Mouse (Mus musculus) heart, postnatal 0 days (tissue): ENCODE results near the gene Mcl1. TPM values are rescaled to one million over a fixed set of nuclear protein-coding genes. Genes with fewer than 3 reads are reported as not detected.
"Not testable (repeated sequence)": the region's sequence is repeated elsewhere in the genome, so short reads cannot be mapped to it uniquely, and the experiment has no call there.

Source experiments
- ATAC-seq: fragments of 200-750 bp; cut with Nextera tagmentation; 2 replicates; pipeline ENCODE4 v1.8.0; 2017; ENCODE audit warnings: low read depth, moderate number of reproducible peaks, moderate library complexity; ENCODE audit not compliant: insufficient read depth
- DNase-seq: peaks from one replicate; pipeline ENCODE4 v3.0.0-alpha.2; 2016; ENCODE audit warnings: low spot score
- H3K27ac ChIP-seq: fragments of 300-500 bp; sonication (generic); 2 replicates; pipeline ENCODE4 v1.5.1; 2014; ENCODE audit warnings: low read depth, mild to moderate bottlenecking
- H3K27me3 ChIP-seq: fragments of 300-500 bp; sonication (generic); 2 replicates; pipeline ENCODE4 v1.6.1; 2014; ENCODE audit warnings: low read length, mixed read lengths; ENCODE audit not compliant: control insufficient read depth, insufficient read depth
- H3K36me3 ChIP-seq: fragments of 300-500 bp; sonication (generic); replicated peaks from 2 replicates; pipeline ENCODE4 v1.6.1; 2014; ENCODE audit warnings: low read length, mixed read lengths; ENCODE audit not compliant: control insufficient read depth, insufficient read depth
- H3K4me1 ChIP-seq: fragments of 300-500 bp; sonication (generic); 2 replicates; pipeline ENCODE4 v1.6.1; 2014; ENCODE audit warnings: antibody characterized with exemption; ENCODE audit not compliant: control insufficient read depth, insufficient read depth
- H3K4me2 ChIP-seq: fragments of 300-500 bp; sonication (generic); 2 replicates; pipeline ENCODE4 v1.6.1; 2014; ENCODE audit warnings: low read depth, mild to moderate bottlenecking, low read length, moderate library complexity
- H3K4me3 ChIP-seq: fragments of 300-500 bp; sonication (generic); 2 replicates; pipeline ENCODE4 v1.5.1; 2014; ENCODE audit warnings: low read depth, low read length
- H3K9ac ChIP-seq: fragments of 300-500 bp; sonication (generic); replicated peaks from 2 replicates; pipeline ENCODE4 v1.6.1; 2014; ENCODE audit warnings: low read depth, low read length, mixed read lengths
- H3K9me3 ChIP-seq: fragments of 300-500 bp; sonication (generic); replicated peaks from 2 replicates; pipeline ENCODE4 v1.6.1; 2016; ENCODE audit warnings: low read length; ENCODE audit not compliant: control insufficient read depth
- CTCF ChIP-seq: IDR thresholded peaks from 2 replicates; pipeline ENCODE4 v1.5.1; 2016; ENCODE audit warnings: antibody characterized with exemption, control low read depth, low read depth
- EP300 ChIP-seq: IDR thresholded peaks from 2 replicates; pipeline ENCODE4 v1.6.1; 2016; ENCODE audit warnings: antibody characterized with exemption, low read depth
- WGBS: fragments of 180-500 bp; shearing (Covaris S2); extraction: QIAGEN DNeasy Blood & Tissue Kit; methylation state at CpG from one replicate; pipeline ENCODE4 v1.1.7; 2014; 5-methylcytosine and 5-hydroxymethylcytosine counted together
- polyA plus RNA-seq: library from polyadenylated mRNA; unstranded; fragments of >200 nt; fragmentation: Nextera tagmentation; extraction: Ambion mirVana; gene quantifications from 2 replicates; pipeline ENCODE4 v1.2.1, GENCODE M21; 2015
- total RNA-seq: library from RNA; depleted of rRNA; stranded (reverse); fragments of >200 nt; gene quantifications from 2 replicates; pipeline ENCODE4 v1.2.3, GENCODE M21; 2014; ENCODE audit warnings: low replicate concordance; rRNA removed

The Mcl1 gene
- 213 and 278 TPM in 2 replicates for total RNA-seq
- polyA plus RNA-seq = 50.1 and 51.9 TPM in 2 replicates

- Histone ChIP-seq H3K27ac (peak within 1 kb of the TSS; percentile 100), H3K4me3 (peak within 1 kb of the TSS; percentile 99), H3K4me2 (peak within 1 kb of the TSS; percentile 92), H3K9me3 (no peaks in the 10 kb centered on the region), H3K27me3 (no peaks in the 10 kb centered on the region), H3K4me1 (peaks cover 18% of the 10 kb centered on the region), H3K36me3 (peaks cover 33% of the 10 kb centered on the region), H3K9ac (peak within 1 kb of the TSS; percentile 100)
- peak; percentile 96 for DNase-seq
- under 1% methylated on average over 42 of the region's 43 CpGs for WGBS
- TF ChIP-seq EP300 (peak; percentile 97), CTCF (no peak)
- ATAC-seq = peak; percentile 91
Measured at GRCm38 (mm10) chr3:95658236-95658867, at the start of gene Mcl1. TSS of gene Mcl1 (plus strand) at chr3:95658788.

GRCm38 (mm10) chr3:95609195-95609594 lies 49.4 kb upstream of the Mcl1 start:
- Histone ChIP-seq H3K9ac (no peak overlapping the region), H3K27me3 (no peaks in the 10 kb centered on the region), H3K36me3 (peaks cover 23% of the 10 kb centered on the region), H3K4me1 (no peaks in the 10 kb centered on the region), H3K4me2 (no peak overlapping the region), H3K9me3 (no peaks in the 10 kb centered on the region), H3K4me3 (no peak overlapping the region), H3K27ac (no peak overlapping the region)
- no peak for TF ChIP-seq CTCF
- TF ChIP-seq EP300 = no peak
- no peak for ATAC-seq
- 61% methylated on average over 3 of the region's 3 CpGs for whole genome bisulfite sequencing
- DNase-seq = no peak

GRCm38 (mm10) chr3:95613996-95614395 lies 44.6 kb upstream of the Mcl1 start:
- Histone ChIP-seq H3K27ac (no peak overlapping the region), H3K27me3 (no peaks in the 10 kb centered on the region), H3K4me3 (no peak overlapping the region), H3K9ac (no peak overlapping the region), H3K4me2 (no peak overlapping the region), H3K4me1 (no peaks in the 10 kb centered on the region), H3K36me3 (peaks cover 51% of the 10 kb centered on the region), H3K9me3 (no peaks in the 10 kb centered on the region)
- DNase-seq = no peak
- no peak for ATAC-seq
- WGBS = 85% methylated on average over 1 of the region's 1 CpGs
- TF ChIP-seq CTCF (no peak), EP300 (no peak)

GRCm38 (mm10) chr3:95618511-95618910 lies 40.1 kb upstream of the Mcl1 start:
- ATAC-seq = no peak

GRCm38 (mm10) chr3:95621241-95621640 lies 37.3 kb upstream of the Mcl1 start:
- WGBS = 71% methylated on average over 1 of the region's 1 CpGs
- peaks cover 36% of the 10 kb centered on the region for H3K36me3 ChIP-seq
- TF ChIP-seq CTCF (no peak), EP300 (no peak)
- H3K4me1 ChIP-seq = peaks cover 9% of the 10 kb centered on the region
- H3K9ac ChIP-seq = no peak overlapping the region
- DNase-seq (no peak), ATAC-seq (no peak)
- H3K27me3 ChIP-seq = no peaks in the 10 kb centered on the region
- H3K4me2 ChIP-seq = no peak overlapping the region
- H3K4me3 ChIP-seq = no peak overlapping the region
- no peaks in the 10 kb centered on the region for H3K9me3 ChIP-seq
- no peak overlapping the region for H3K27ac ChIP-seq

More at GRCm38 (mm10) chr3:95618511-95618910, 40.1 kb upstream of the Mcl1 start:
- H3K9ac ChIP-seq = no peak overlapping the region
- 63% methylated on average over 1 of the region's 1 CpGs for WGBS
- no peak for DNase-seq
- no peak for TF ChIP-seq CTCF
- no peak for TF ChIP-seq EP300
- no peak overlapping the region for H3K4me3 ChIP-seq
- no peaks in the 10 kb centered on the region for H3K4me1 ChIP-seq
- no peak overlapping the region for H3K4me2 ChIP-seq
- H3K27ac ChIP-seq = no peak overlapping the region
- H3K27me3 ChIP-seq = no peaks in the 10 kb centered on the region
- H3K36me3 ChIP-seq = peaks cover 45% of the 10 kb centered on the region
- H3K9me3 ChIP-seq = no peaks in the 10 kb centered on the region

GRCm38 (mm10) chr3:95622421-95622820 lies 36.2 kb upstream of the Mcl1 start:
- H3K4me1 ChIP-seq, DNase-seq, H3K9ac ChIP-seq, H3K4me2 ChIP-seq, H3K9me3 ChIP-seq, H3K27ac ChIP-seq, H3K4me3 ChIP-seq, ATAC-seq, H3K27me3 ChIP-seq: not testable (repeated sequence)
- 91% methylated on average over 20 of the region's 20 CpGs for WGBS
- H3K36me3 ChIP-seq = peaks cover 35% of the 10 kb centered on the region
